Mouse (Mus musculus): ENCODE data around the gene Olfr53.
"Not testable (repeated sequence)": the region's sequence is repeated elsewhere in the genome, so short reads cannot be mapped to it uniquely, and the experiment has no call there.

The Olfr53 gene

DNA sequence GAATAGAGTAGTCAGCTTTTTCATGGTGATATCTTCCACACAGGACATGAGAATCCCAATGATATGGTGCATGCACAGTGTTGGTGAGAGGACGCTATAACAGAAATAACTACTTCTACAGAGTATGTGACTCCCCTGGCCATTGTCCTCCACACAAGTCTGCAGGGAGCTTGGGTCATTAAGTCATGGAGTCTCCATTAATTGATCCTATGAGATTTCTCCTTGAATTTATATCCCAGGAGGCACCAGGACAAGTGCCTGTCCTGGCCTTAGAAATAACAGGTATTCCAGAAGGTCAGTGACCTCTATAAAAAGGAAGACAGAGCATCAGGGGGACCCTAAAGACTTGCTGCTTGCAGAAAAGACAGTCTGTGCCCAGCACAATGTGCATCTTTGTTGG lies at the start of gene Olfr53:
Olfr53 (plus strand) TSS at position 301 of the 400 bp plus-strand sequence.
- DNase-seq (ENCODE audit: low read depth, low spot score): no peak

DNA sequence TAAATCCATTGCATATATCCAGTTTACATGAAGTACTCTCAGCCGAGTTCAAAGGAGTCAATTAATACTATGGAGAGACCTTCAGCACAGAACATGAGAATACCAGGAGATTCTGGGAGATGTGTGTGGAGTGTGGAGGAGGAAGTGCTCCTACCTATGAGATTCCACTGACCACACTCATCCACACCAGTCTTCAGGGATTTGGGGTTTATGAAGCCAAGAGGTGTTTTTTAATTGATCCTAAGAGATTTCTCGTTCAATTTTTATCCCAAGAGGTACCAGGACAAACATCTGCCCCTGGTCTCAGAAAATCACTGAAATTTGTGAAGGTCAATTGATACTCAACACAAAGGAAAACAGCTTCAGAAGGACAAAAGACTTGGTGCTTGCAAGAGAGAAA lies 45.3 kb upstream of the Olfr53 start, which contains the start of gene Olfr46:
Olfr46 (plus strand) TSS at position 301 of the 400 bp plus-strand sequence.
- not testable (repeated sequence) for DNase-seq (ENCODE audit: low read depth, low spot score)

DNA sequence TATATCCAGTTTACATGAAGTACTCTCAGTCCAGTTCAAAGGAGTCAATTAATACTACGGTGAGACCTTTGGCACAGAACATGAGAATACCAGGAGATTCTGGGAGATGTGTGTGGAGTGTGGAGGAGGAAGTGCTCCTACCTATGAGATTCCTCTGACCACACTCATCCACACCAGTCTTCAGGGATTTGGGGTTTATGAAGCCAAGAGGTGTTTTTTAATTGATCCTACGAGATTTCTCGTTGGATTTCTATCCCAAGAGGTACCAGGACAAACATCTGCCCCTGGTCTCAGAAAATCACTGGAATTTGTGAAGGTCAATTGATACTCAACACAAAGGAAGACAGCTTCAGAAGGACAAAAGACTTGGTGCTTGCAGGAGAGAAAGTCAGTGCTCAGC lies 17.6 kb upstream of the Olfr53 start, which contains the start of gene Olfr61:
Olfr61 (plus strand) TSS at position 301 of the 400 bp plus-strand sequence.
- DNase-seq (ENCODE audit: low read depth, low spot score): not testable (repeated sequence)

DNA sequence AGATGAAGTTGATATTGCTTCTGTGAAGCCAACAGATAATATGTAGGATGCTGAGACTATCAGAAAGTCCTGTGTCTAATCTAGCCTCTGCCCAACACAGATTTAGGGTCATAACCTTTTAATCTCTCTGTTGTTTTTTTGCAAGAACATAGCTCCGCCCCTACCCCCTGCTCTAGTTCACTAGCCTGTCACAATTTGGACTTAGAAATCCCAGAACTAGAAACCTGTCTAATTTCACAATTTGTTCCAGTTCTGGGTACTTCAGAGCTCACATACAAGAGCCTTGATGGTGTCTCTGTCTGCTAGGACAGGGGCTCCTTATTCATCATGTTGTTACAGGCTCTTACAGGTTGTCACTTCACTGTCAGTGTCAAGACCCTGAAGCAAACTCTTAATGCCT lies 15.7 kb upstream of the Olfr53 start:
- DNase-seq (ENCODE audit: low read depth, low spot score): no peak

DNA sequence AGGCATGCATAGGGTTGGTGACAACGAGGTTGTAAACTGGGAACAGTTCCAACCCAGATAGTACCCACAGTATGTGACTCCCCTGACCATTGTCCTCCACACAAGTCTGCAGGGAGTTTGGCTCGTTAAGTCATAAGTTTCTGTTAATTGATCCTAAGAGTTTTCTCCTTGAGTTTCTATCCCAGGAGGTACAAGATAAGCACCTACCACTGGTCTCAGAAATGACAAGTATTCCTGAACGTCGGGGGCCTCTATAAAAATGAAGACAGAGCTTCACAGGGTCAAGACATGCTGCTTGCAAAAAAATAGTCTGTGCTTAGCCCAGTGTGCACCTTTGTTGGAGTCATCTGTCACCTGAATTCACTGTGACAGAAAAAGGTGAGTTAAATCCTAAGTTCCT lies 13.4 kb downstream of the Olfr53 start, which contains the start of gene Olfr539:
Olfr539 (plus strand) TSS at position 301 of the 400 bp plus-strand sequence.
- DNase-seq (ENCODE audit: low read depth, low spot score): no peak

DNA sequence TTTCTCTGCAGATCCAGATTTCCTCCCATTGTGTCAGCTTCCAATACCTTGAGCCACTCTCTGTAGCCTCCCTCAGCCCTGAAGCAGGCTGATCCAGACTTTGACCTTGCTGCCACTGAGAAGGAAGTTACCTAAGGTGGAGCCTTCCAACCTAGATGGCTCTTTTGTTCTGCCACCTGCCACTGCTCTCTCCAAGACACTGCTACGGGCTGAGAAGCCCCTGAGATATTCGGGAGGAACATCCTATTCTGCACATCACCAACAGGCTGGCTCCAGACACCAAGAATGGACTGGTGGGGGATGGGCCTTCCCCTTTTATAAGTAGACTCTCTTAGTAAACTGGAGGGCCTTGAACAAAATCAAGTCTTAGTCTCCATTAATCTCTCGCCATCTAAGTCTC lies 24.4 kb downstream of the Olfr53 start:
- DNase-seq (ENCODE audit: low read depth, low spot score): not testable (repeated sequence)

DNA sequence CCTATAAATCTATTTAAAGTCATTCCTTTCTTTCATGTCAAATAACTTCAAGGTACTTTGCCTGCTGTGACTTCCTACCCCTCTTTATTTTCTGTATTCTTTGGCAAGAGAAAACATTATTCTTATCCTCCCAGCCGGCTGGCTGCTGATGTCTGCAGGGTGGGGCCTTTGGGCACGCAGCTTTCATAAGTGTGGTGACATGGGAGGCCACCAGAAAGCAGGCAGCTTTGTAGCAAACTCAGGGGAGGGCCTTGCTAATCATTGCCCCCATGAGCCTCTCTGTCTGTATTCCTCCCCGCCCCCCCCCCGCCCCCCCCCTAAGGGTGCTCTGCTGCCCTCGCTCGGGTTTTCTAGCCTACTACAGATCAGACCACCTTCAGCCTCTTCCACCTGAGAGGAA lies 29.6 kb downstream of the Olfr53 start:
- DNase-seq (ENCODE audit: low read depth, low spot score): no peak

DNA sequence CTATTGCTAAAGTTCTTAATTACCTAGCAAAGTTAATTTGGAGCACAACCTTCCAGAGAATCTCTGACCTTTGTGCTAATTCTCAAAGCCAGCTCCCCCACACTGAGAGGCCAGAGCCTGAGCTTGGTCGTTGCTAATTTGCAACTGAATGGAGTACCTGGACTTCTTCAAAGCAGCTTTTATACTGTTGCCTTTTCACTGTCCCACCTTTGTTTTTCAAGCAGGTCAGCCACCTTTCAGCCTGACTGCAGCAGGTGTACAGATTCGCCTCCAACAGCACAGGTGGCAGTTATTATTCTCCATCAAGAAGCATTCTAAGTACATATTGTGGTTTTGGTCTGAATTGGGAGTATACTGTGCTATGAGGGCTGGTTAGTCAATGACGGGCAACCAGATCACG lies 33.3 kb downstream of the Olfr53 start:
- not testable (repeated sequence) for DNase-seq (ENCODE audit: low read depth, low spot score)

DNA sequence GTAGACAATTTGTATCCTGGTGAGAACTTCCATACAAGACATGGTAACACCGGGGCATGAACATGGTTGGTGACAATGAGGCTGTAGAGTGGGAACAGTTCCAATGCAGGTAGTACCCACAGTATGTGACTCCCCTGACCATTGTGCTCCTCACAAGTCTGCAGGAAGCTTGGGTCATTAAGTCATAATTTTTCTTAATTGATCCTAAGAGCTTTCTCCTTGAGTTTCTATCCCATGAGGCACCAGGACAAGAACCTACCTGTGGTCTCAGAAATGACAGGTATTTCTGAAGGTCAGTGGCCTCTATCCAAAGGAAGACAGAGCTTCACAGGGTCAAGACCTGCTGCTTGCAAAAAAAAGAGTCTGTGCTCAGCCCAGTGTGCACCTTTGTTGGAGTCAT lies 35.4 kb downstream of the Olfr53 start, which contains the start of gene Olfr45:
Olfr45 (plus strand) TSS at position 301 of the 400 bp plus-strand sequence.
- no peak for DNase-seq (ENCODE audit: low read depth, low spot score)

DNA sequence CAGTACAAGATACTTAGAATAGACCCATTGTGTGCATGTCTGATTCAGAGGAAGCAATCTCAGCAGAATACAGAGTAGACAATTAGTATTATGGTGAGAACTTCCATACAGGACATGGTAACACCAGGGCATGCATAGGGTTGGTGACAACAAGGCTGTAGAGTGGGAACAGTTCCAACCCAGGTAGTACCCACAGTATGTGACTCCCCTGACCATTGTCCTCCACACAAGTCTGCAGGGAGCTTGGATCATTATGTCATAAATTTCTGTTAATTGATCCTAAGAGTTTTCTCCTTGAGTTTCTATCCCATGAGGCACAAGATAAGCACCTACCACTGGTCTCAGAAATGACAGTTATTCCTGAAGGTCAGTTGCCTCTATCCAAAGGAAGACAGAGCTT lies 50.7 kb downstream of the Olfr53 start, which contains the start of gene Olfr541:
Olfr541 (plus strand) TSS at position 301 of the 400 bp plus-strand sequence.
- no peak for DNase-seq (ENCODE audit: low read depth, low spot score)
